In genomic region chr16:30531761-30532406, GRCm38 (mm10) we compare ENCODE assay signal across 8 mouse cellular contexts. TPM values are rescaled to one million over a fixed set of nuclear protein-coding genes. Genes with fewer than 3 reads are reported as not detected.
DNase-seq lines count a peak whose midpoint lies in the region; TF ChIP-seq lines count a peak whose summit lies in the region.

No protein-coding gene starts in this region.

- 30% methylated on average over 20 of the region's 20 CpGs for WGBS in kidney, adult 2 months

- TF ChIP-seq CTCF in kidney, adult 2 months (conservative IDR thresholded peaks at IDR 0.05; ENCODE audit: insufficient read depth, insufficient read length, low read depth, low read length), result peak; percentile 77

- no peak overlapping the region for H3K27ac ChIP-seq in kidney, adult 2 months (ENCODE audit: insufficient read depth, low read depth, low read length)

- peak; percentile 39 to 59 for DNase-seq in adrenal gland, adult 18-20 months (ENCODE audit: low spot score in 2 of 2)
- DNase-seq in adrenal gland, adult 8-10 months, result no peak
- DNase-seq in urinary bladder, postnatal 25 days (ENCODE audit: low spot score), result peak; percentile 46
- DNase-seq in urinary bladder, adult 18-20 months (ENCODE audit: low spot score in 2 of 2), result no peak
- peak; percentile 68 for DNase-seq in gastrocnemius, postnatal 10 days
- peak; percentile 41 for DNase-seq in kidney, adult 2 months
- DNase-seq in lung, postnatal 4 days, result peak; percentile 61 to 72
- peak; percentile 34 to 76 for DNase-seq in spleen, postnatal 4 days (ENCODE audit: low spot score in 2 of 2)

- H3K27me3 ChIP-seq in kidney, adult 2 months (replicated peaks; ENCODE audit: control insufficient read depth, insufficient read depth, low read length), result no peaks in the 10 kb centered on the region

- no peaks in the 10 kb centered on the region for H3K4me1 ChIP-seq in kidney, adult 2 months (ENCODE audit: control insufficient read depth, insufficient read depth, low read length)

- no peak for TF ChIP-seq POLR2A in kidney, adult 2 months (IDR thresholded peaks at IDR 0.05; ENCODE audit: low read depth, low read length)

- H3K36me3 ChIP-seq in kidney, adult 2 months (ENCODE audit: control insufficient read depth, insufficient read depth, low read length), result no peaks in the 10 kb centered on the region

- no peak overlapping the region for H3K4me3 ChIP-seq in kidney, adult 2 months (ENCODE audit: insufficient read depth, low read depth, low read length)

RNA-seq across cellular contexts. Expression of gene Tmem44, which starts 18.8 kb away (rescaled TPM):
- 1 to 10 TPM; 3.7 to 4.2 TPM for total RNA-seq in adrenal gland, adult 18-20 months (2021)
- total RNA-seq in adrenal gland, adult 8-10 months (2022), result 1 to 10 TPM; 3.7 to 9.3 (median 5.8) TPM
- total RNA-seq in gastrocnemius, postnatal 10 days (2021), result 1 to 10 TPM; 5.3 to 8.7 TPM
- 6.7 and 9.4 TPM in 2 replicates for polyA plus RNA-seq in kidney, adult 2 months (2012; rRNA removed)

RNA-seq across cellular contexts. Expression of gene Lsg1, which starts 55.5 kb away (rescaled TPM):
- total RNA-seq in adrenal gland, adult 18-20 months (2021), result 10 to 100 TPM; 38.5 to 39.5 TPM
- total RNA-seq in adrenal gland, adult 8-10 months (2022), result 10 to 100 TPM; 36.7 to 47.3 (median 40.5) TPM
- 10 to 100 TPM; 20.6 to 21.8 TPM for total RNA-seq in gastrocnemius, postnatal 10 days (2021)
- 9.1 and 9.4 TPM in 2 replicates for polyA plus RNA-seq in kidney, adult 2 months (2012; rRNA removed)

Comparison
In these comparisons a context has a peak if more than half of its experiments do, and no peak if none do; other contexts are left out.
1. DNase-seq: peak in adrenal gland, adult 18-20 months (2 of 2), urinary bladder, postnatal 25 days (single experiment), gastrocnemius, postnatal 10 days (single experiment), kidney, adult 2 months (single experiment), lung, postnatal 4 days (2 of 2) and spleen, postnatal 4 days (2 of 2); none in adrenal gland, adult 8-10 months (single experiment) and urinary bladder, adult 18-20 months (0 of 2).